Mouse (Mus musculus): ENCODE results near the gene 1810024B03Rik.

GRCm38 (mm10) chr2:127210701-127211100 lies 2.6 kb upstream of the 1810024B03Rik start:
- TF ChIP-seq POLR2A (IDR thresholded peaks at IDR 0.05; ENCODE audit: insufficient read depth, low read depth, low read length), result no peak
- TF ChIP-seq CTCF (IDR thresholded peaks at IDR 0.05; ENCODE audit: insufficient read depth, low read depth, low read length), result no peak

All from olfactory bulb, adult 2 months (tissue).